Mouse (Mus musculus) MEL-GATA-1-ER (cell line): ENCODE results near the gene Scaper.
A peak's percentile ranks its signal among the peaks of the same experiment; 100 is the strongest.

Experiments used
- DNase-seq: peaks from one replicate; pipeline ENCODE4 v3.0.0-alpha.2; 2012; ENCODE audit warnings: low read depth; ENCODE audit errors: extremely low read depth

Scaper gene

GRCm38 (mm10) chr9:55540888-55541287, 397.0 kb downstream of the Scaper start:
- DNase-seq = no peak

DNA sequence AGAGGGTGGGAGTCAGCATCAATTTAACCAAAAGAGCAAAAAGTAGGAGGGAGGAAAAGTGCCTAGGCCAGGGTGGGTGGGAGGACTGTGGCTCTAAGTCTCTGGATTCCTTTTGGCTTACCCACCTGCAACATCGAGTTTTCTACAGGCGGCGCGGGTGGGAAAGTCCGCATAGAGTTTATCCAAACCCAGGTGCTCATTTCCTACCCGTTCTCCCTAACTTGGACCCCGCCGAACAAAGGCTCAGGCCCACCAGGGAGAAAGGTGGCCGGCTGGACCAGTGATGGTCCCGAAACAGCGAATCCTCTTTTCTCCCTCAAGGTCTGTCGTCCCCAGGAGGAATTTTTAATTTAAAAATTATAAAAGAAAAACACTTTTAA, 397.5 kb downstream of the Scaper start:
- DNase-seq = no peak

- no peak for DNase-seq
These were observed 398.1 kb downstream of the Scaper start for GRCm38 (mm10) chr9:55539661-55540390.

GRCm38 (mm10) chr9:55539006-55539405, 398.9 kb downstream of the Scaper start:
- no peak for DNase-seq

- no peak for DNase-seq
These were observed 399.5 kb downstream of the Scaper start, which contains the start of gene Isl2 for GRCm38 (mm10) chr9:55538377-55538776. TSS of gene Isl2 (plus strand) at chr9:55538672.

- peak; percentile 17 for DNase-seq
These were observed 402.0 kb downstream of the Scaper start for GRCm38 (mm10) chr9:55535907-55536306.

DNA sequence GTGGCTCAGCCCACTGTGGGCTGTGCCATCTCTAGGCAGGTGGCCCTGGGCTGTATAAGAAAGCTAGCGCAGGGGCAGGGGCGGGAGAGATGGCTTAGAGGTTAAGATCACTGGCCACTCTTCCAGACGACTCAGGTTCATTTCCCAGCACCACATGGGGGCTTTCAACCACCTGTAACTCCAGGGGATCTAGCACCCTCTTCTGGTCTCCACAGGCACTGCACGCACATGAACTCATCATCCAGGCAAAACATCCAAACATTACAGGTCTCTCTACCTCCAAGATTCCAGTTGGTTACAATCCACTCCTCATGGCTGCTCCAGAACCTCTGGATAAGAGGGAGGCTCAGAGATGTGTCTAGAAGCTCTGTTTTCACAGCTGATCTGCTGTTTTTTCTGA, 412.2 kb downstream of the Scaper start:
- DNase-seq = peak; percentile 24

DNA sequence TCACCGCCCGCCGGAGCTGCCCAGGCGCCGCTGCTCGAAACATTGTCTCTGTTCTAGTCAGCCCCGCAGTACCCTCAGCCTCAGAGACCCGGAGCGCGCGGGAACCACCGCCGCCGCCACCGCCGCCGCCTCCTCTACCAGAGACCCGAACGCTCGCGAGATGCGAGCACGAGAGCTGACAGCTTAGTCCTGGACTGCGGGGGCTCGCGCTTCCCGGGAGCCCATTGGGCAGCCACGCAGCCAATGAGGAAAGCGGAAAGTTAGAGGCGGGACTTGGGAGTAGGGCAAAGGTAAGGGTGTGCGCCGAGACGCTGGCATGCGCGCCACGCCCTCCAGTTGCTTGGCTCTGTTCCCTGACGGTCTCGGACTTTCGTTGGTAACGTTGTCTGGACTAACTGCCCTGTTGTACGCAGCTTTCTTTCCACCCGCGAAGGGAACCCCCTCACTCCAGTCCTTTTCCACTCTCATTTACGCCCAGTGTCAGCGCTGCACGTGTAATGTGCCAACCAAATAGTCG, 425.8 kb downstream of the Scaper start, which contains the start of gene Etfa:
Etfa (minus strand) TSS at position 217 of the 517 bp plus-strand sequence.
- DNase-seq = peak; percentile 93

DNA sequence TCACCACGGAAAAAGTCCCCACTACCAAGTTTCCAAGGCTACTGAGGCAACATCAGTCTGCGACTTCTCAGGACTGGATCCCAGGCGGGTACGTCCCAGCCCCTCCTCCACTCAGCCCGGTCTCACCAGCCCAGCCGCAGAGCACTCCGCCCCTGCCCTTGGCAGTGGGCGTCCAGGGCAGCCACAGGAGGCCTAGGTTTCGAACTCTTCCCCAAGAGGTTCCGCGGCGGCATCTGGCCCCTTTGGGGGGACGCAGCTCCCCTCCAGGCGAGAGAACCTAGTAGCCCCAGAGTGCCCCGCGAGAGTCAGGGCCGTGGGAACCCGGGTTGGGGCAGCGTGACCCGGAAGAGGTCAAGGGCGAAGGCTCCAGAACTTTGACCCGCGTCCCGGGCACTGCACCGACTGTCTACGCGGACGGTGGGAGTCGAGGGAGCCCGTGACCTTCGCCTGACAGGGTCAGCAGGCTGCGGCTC, 426.4 kb downstream of the Scaper start:
- peak; percentile 20 for DNase-seq

DNA sequence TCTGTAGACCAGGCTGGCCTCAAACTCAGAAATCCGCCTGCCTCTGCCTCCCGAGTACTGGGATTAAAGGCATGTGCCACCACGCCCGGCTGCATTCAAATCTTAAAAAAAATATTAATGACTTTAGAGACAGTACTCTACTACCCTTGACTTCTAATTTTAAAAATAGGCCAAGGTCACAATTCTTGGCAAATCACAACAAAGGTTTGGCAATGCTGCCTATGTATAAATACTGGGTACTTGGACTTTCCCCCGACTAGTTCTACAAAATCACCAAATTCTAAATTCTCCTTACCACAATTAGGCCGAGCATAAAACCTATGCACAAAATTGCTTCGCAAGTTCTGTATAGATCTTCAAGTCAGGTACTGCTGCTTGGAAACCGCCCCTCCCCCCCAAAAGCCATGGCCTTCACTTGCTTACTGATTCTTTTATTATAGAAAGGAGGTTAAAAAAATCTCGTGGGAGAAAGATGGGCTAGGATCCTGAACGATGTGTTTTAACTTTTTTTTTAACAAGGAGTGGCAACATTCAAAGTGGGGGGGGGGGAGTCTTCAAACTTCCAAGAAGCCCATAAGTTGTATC, 427.2 kb downstream of the Scaper start:
- DNase-seq = no peak

- no peak for DNase-seq
These were observed 428.2 kb downstream of the Scaper start for GRCm38 (mm10) chr9:55509731-55510130.

GRCm38 (mm10) chr9:55508701-55509100, 429.2 kb downstream of the Scaper start:
- no peak for DNase-seq

DNA sequence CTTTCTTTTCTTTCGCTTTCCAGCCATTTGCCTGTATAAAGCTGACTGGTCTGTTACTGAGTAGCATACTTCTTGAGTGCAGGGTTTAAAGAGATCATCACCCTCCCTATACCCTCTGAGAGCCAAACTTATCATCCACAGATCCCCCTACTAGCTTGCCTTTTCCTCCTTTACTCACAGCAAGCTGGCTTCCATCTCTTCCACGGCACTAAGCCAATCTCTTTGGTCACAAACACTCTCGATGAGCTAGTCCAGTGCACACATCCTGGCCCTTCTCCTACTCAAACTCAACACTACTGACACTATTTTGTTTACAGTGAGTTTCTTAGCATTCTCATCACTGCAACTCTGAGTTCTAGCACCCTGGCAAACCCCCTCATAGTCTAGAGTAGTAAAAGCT, 430.0 kb downstream of the Scaper start:
- DNase-seq = no peak
